Mouse (Mus musculus): ENCODE results near the gene Zfp638.
"Not testable (repeated sequence)": the region's sequence is repeated elsewhere in the genome, so short reads cannot be mapped to it uniquely, and the experiment has no call there.

Zfp638 gene

GRCm38 (mm10) chr6:84009172-84009872 lies 142.4 kb downstream of the Zfp638 start:
- DNase-seq (ENCODE audit: low read depth in 2 of 2, low spot score in 2 of 2), result no peak

GRCm38 (mm10) chr6:84009915-84010302 lies 143.0 kb downstream of the Zfp638 start:
- DNase-seq (ENCODE audit: low read depth in 2 of 2, low spot score in 2 of 2), result no peak

- DNase-seq (ENCODE audit: low read depth in 2 of 2, low spot score in 2 of 2), result no peak
Measured at GRCm38 (mm10) chr6:84010303-84011225, 143.7 kb downstream of the Zfp638 start.

GRCm38 (mm10) chr6:84014961-84015683 lies 148.2 kb downstream of the Zfp638 start:
- DNase-seq (ENCODE audit: low read depth in 2 of 2, low spot score in 2 of 2), result not testable (repeated sequence)

GRCm38 (mm10) chr6:84016851-84017250 lies 149.9 kb downstream of the Zfp638 start:
- no peak for DNase-seq (ENCODE audit: low read depth in 2 of 2, low spot score in 2 of 2)

GRCm38 (mm10) chr6:84017392-84017791 lies 150.5 kb downstream of the Zfp638 start:
- no peak for DNase-seq (ENCODE audit: low read depth in 2 of 2, low spot score in 2 of 2)

- no peak for DNase-seq (ENCODE audit: low read depth in 2 of 2, low spot score in 2 of 2)
Measured at GRCm38 (mm10) chr6:84018906-84019550, 152.1 kb downstream of the Zfp638 start.

- no peak for DNase-seq (ENCODE audit: low read depth in 2 of 2, low spot score in 2 of 2)
Measured at GRCm38 (mm10) chr6:84020002-84020401, 153.1 kb downstream of the Zfp638 start.

- DNase-seq (ENCODE audit: low read depth in 2 of 2, low spot score in 2 of 2), result no peak
Measured at GRCm38 (mm10) chr6:84021990-84022389, 155.1 kb downstream of the Zfp638 start.

- no peak for DNase-seq (ENCODE audit: low read depth in 2 of 2, low spot score in 2 of 2)
Measured at GRCm38 (mm10) chr6:84025636-84026035, 158.7 kb downstream of the Zfp638 start.

GRCm38 (mm10) chr6:84028791-84029190 lies 161.9 kb downstream of the Zfp638 start:
- DNase-seq (ENCODE audit: low read depth in 2 of 2, low spot score in 2 of 2), result no peak

GRCm38 (mm10) chr6:84029775-84030174 lies 162.9 kb downstream of the Zfp638 start:
- no peak for DNase-seq (ENCODE audit: low read depth in 2 of 2, low spot score in 2 of 2)

- not testable (repeated sequence) for DNase-seq (ENCODE audit: low read depth in 2 of 2, low spot score in 2 of 2)
Measured at GRCm38 (mm10) chr6:84032516-84032915, 165.6 kb downstream of the Zfp638 start.

All from CD8-positive naive resting alpha-beta T cell, adult 2 months (primary cell).